Mouse (Mus musculus): Measurements from ENCODE around the gene Rps6ka1.
"Not testable (repeated sequence)": the region's sequence is repeated elsewhere in the genome, so short reads cannot be mapped to it uniquely, and the experiment has no call there.

Rps6ka1 gene

GRCm38 (mm10) chr4:133863795-133864379 is 23.7 kb downstream of the Rps6ka1 start:
- DNase-seq (ENCODE audit: low spot score in 2 of 2) = no peak

GRCm38 (mm10) chr4:133857527-133857926 is 30.1 kb downstream of the Rps6ka1 start:
- DNase-seq (ENCODE audit: low spot score in 2 of 2) = no peak

GRCm38 (mm10) chr4:133854621-133855020 is 33.0 kb downstream of the Rps6ka1 start:
- no peak for DNase-seq (ENCODE audit: low spot score in 2 of 2)

GRCm38 (mm10) chr4:133853630-133854029 is 34.0 kb downstream of the Rps6ka1 start:
- peak; percentile 45 to 46 for DNase-seq (ENCODE audit: low spot score in 2 of 2)

- no peak for DNase-seq (ENCODE audit: low spot score in 2 of 2)
These were observed 41.0 kb downstream of the Rps6ka1 start for GRCm38 (mm10) chr4:133846625-133847024.

- no peak for DNase-seq (ENCODE audit: low spot score in 2 of 2)
These were observed 42.5 kb downstream of the Rps6ka1 start for GRCm38 (mm10) chr4:133845060-133845459.

GRCm38 (mm10) chr4:133844209-133844841 is 43.3 kb downstream of the Rps6ka1 start:
- no peak for DNase-seq (ENCODE audit: low spot score in 2 of 2)

- DNase-seq (ENCODE audit: low spot score in 2 of 2) = no peak
These were observed 44.4 kb downstream of the Rps6ka1 start for GRCm38 (mm10) chr4:133842992-133843737.

- DNase-seq (ENCODE audit: low spot score in 2 of 2) = not testable (repeated sequence)
These were observed 45.7 kb downstream of the Rps6ka1 start for GRCm38 (mm10) chr4:133841756-133842483.

GRCm38 (mm10) chr4:133841035-133841434 is 46.6 kb downstream of the Rps6ka1 start:
- peak; percentile 72 to 76 for DNase-seq (ENCODE audit: low spot score in 2 of 2)

GRCm38 (mm10) chr4:133840501-133840900 is 47.1 kb downstream of the Rps6ka1 start:
- no peak for DNase-seq (ENCODE audit: low spot score in 2 of 2)

GRCm38 (mm10) chr4:133839385-133839826 is 48.2 kb downstream of the Rps6ka1 start:
- DNase-seq (ENCODE audit: low spot score in 2 of 2) = no peak

- no peak for DNase-seq (ENCODE audit: low spot score in 2 of 2)
These were observed 51.0 kb downstream of the Rps6ka1 start for GRCm38 (mm10) chr4:133836575-133836974.

- DNase-seq (ENCODE audit: low spot score in 2 of 2) = no peak
These were observed 52.4 kb downstream of the Rps6ka1 start for GRCm38 (mm10) chr4:133835211-133835610.

GRCm38 (mm10) chr4:133832945-133833874 is 54.4 kb downstream of the Rps6ka1 start:
- no peak for DNase-seq (ENCODE audit: low spot score in 2 of 2)

GRCm38 (mm10) chr4:133830453-133830852 is 57.1 kb downstream of the Rps6ka1 start:
- no peak for DNase-seq (ENCODE audit: low spot score in 2 of 2)

- DNase-seq (ENCODE audit: low spot score in 2 of 2) = peak; percentile 87 to 89
These were observed 58.1 kb downstream of the Rps6ka1 start for GRCm38 (mm10) chr4:133829281-133830070.

GRCm38 (mm10) chr4:133827887-133828794 is 59.5 kb downstream of the Rps6ka1 start:
- DNase-seq (ENCODE audit: low spot score in 2 of 2) = no peak

GRCm38 (mm10) chr4:133827354-133827753 is 60.2 kb downstream of the Rps6ka1 start:
- no peak for DNase-seq (ENCODE audit: low spot score in 2 of 2)
